Mouse (Mus musculus) Muller cell, postnatal 12 days (primary cell): Measurements from ENCODE around the gene Dnah9.

Experiments used
- DNase-seq: peaks from one replicate; pipeline ENCODE4 v3.0.0-alpha.2; 2015; ENCODE audit errors: inconsistent ontology term

Gene Dnah9

DNA sequence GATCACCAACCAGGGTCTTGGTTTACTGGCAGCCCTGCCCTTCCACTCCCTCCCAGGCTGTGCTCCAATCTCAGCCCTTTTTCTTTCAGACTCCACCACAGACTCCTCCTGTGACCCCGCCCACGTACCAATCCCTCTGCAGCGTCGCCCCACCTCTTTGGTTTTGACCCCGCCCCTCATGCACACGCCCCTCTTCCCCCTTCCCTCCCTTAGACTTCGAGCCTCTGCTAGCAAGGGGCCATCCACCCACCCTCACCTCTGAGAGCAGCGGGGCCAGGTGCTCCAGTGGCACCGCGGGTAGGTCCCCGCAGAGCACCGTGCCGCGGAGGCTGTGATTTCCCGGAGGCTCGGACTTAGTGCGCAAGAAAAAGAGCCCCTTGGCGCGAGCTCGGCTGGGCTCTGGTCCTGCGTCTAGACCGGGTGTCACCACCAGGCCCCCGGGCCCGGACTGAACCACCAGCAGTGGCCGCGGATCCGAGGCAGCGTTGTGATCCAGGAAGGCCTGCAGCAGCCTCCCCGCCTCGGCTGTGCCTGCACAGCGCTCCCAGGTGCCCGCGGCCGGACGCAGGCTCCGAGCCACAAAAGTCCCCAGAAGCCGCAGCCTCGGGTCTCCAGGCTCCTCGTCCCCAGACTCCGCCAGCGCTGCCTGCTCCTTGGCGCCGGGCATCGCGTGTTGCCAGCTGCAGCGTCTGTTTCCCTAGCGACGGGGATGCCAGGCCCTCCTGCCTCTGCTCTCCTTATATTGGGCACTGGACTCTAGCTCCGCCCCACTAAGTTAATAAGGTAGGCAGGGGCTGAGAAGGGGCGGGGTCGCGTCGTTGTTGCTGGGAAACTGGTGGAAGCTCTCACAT lies at the start of gene Dnah9:
Gene Dnah9, minus strand, starts transcription at position 751 of the 851 bp plus-strand sequence.
- DNase-seq: peak; percentile 93

DNA sequence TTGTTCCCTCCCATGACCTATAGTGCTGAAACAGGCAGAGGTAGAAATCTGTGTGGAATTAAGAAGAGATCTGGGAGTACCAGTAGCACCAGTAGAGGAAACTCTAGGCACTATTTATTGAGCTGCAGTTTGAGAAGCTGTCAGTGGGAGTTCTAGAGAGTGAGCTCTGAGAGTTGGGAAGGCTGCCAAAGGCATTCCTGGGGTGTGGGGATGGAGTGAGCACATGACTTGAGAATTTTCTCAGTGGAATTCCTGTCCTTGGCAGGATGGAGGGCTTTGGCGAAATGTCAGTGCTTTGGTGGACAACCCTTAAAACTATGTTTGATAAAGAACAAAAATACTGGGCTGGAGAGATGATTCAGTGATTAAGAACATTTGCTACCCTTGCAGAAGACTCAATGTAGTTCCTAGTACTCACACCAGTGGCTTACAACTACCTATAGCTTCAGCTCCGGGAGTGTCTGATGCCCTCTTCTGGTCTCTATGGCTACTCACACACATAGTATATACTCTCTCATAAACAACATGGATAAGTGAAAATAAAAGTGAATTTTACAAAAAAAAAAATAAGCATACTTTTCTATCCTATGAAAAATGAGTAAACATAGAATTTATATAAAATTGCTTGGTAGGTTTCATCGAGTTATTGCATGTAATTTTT lies 20.4 kb upstream of the Dnah9 start:
- peak; percentile 93 for DNase-seq

DNA sequence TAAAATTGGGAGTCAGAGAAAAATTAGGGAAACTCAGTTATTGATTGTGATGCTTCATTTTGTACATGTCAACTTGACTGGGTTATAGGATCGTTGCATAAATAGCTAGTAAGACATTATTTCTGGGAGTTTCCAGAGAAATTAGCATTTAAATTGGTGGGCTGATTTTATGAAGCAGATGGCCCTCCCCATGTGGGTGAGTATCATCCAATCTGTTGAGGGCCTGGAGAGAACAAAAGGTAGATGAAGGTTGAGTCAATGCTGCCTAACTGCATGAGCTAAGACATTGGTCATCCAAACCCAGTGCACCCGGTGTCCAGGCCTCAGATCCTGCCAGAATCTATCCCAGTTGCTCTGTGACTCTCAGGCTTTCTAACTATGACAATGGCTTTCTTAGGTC lies 19.8 kb upstream of the Dnah9 start:
- DNase-seq: no peak

DNA sequence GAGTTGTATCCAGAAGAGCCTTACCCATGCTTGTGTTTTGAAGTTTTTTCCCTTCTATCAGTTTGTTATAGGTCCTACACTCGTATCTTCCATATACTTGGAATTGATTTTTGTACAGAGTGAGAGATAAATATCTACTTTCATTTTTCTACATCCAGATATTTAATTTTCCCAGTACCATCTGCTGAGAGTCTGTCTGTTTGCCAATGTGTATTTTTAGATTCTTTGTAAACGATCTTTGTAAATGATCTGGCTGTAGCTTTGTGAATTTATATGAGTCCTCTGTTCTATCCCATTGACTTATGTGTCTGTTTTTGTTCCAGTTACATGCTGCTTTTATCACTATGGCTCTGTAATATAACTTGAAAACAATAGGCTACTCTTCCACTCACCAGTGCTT lies 9.4 kb upstream of the Dnah9 start:
- no peak for DNase-seq

DNA sequence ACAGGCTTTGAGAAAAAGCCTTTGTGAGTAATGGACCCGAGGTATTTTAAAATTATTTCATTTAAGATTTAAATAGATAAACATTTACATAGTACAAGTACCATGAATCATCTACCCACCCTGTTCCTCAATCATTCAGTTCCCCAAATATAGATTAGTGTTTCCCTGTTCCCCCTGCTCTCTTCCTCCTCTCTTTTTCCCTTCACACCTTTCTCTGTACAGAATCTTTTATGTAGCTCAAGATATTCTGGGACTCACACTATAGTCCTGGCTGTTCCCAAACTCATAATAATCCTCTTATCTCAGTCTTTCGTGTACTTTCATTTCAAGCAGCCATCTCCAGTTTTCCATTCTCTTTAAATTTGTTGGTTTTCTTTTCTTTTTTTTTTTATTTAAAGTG lies 4.3 kb downstream of the Dnah9 start:
- no peak for DNase-seq

DNA sequence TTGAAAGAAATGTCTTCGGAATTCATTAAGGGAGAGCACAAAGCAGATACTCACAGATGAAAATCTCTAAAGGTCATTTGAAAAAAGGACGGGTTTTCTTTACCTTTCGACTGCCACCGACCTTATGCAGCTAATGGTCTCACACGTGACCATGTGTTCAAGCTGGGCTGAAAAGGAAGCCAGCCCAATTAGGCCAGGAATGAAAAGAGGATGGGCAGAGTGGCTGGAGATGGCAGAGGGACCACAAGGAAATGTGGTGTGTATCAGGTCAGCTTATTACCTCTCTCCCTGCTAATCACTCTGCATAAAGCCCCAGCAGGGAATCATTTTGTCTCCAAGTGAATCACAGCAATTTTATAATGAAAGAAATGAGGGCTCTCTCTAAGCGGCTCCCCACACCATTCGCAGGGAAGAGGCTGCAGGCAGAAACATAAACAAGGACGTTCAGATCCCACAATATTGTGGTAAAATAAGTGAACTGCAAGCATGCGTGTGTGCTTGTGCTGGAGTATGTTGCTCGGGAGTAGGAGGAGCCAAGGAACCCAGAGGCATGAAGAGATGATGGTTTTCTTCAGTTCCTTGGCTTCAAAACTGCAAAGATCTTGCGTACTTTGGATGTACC lies 27.6 kb downstream of the Dnah9 start:
- peak; percentile 58 for DNase-seq

DNA sequence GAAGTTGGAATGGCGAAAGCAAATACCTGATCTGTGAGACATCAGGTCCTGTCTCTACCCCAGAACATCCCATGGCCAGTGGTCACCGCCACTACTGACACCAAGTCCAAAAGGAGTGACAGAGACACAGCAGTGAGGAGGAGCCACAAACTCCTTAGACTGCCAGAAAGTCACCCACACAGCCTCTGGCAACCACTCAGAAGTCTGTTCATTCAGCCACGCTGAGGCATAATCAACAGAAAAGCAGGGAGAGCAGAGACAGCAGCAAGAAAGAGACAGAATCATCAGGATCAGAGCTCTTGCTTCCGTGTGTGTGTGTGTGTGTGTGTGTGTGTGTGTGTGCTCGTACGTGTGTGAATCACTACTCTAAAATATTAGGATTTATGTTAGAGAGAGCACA lies 33.5 kb downstream of the Dnah9 start:
- DNase-seq: peak; percentile 6

DNA sequence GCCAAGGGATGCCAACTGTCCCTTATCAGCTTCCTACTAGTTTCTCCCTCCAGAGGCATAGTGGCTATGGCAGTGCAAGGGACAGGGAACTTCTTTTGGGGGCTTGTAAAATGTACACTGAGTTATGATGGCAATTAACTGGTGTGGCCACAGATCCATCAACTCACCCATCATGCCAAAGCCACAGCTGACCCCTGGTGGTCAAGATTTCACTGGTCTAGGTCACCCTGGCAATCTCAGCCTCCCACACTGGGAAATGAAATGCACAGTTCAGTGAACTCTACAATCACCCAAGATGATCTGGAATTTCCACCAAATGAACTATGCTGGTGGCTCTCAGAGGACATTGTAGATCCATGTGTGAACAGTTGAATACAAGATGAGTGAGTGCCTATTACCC lies 42.2 kb downstream of the Dnah9 start:
- peak; percentile 27 for DNase-seq

DNA sequence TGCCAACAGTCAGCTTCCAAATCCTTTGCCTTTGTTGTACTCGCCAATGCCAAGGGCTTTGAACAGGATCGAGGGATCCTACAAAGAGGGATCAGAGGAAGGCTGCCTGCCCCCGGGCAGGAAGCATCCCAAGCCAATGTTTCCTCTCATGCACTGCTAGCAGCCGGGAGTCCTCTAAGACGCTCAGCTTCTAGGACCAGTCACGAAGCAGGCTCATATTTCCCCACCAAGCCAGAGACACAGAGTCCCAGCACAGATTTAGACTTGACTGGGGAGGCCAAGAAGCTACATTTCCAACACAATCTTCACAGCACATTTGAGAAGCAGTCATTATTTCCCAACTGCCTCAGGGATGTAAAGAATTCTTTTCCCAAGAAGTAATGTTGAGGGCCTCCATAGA lies 43.9 kb downstream of the Dnah9 start:
- DNase-seq: no peak

DNA sequence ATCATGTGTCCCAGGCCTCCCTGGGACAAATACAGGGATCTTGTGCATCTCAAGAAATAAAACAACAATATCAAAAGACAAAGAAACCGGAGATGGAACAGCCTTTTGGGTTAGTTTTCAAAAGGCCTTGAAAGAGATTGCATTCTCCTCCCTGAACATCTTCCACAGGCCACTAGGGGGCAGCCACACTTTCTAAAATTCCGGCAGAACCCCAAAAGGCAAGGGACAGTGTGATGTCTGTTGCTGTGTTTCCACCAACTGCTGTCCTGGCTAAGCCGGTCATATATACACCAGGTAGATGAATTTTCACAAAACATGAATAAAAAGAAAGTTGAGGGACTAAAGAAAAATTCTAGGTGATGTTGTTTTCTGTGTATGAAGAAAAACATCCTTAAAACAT lies 46.3 kb downstream of the Dnah9 start:
- DNase-seq: peak; percentile 15

DNA sequence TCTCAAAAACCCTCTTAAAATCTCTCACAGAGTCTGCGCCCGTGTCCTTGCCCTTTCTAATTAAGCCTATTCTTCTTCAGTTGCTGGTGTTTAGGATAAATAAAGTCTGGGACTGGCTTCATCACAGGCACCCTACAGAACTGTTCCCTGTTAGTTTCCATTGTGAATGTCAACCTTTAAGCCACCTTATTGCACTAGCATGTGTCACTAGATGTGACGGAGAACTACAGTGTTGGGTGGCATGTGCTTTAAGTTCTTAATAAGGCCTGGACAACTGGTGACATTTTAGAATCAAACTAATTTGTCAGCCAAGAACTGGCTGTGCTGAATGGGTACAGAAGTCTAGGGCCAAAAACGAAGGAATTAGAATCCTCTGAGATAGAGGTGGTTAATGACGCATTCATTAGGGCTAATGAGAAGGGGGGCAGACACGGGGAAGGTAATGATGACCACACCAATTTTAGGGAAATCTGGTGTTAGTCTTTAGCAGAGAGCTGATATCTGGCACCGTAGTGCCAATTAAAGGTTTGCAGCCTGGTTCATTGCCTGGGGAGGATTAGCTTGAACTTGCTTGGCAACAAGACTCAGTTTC lies 84.6 kb downstream of the Dnah9 start:
- no peak for DNase-seq

DNA sequence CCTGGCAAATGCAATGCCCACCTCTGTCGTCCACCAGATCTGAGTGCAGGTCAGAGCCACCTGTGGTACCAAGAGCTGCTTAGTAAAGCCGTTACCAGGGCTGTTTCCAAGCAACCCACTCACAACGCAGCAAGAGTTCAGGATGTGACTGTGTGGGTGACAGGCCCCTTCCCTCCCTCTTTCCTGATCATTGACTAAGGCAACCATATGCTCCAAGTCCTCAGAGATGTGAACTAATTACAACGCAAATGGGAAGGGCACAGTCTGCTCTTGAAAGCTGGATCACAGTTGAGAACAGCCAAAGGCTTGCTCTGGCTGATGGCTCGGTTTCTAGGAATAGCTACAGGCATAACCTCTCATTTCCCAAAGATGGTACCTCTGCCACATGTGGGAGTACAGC lies 95.4 kb downstream of the Dnah9 start:
- no peak for DNase-seq

DNA sequence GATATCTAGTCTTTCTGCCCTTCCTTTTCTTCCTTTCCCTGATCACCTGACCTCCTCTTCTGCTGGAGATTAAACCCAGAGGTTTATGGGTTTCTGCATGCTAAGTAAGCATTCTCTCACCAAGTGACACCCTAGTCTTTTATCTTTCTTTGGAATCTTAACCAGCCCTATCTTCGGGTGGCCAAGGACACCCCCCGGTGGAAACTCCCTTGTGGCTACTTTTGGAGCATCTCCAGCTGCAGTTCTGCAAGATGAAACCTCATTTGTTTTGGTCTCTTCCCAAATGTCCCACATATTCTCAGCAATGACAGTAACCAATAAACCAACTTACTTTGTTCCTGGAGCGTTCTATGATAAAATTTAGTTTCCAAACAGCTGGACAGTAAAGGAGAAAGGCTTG lies 109.4 kb downstream of the Dnah9 start:
- DNase-seq: no peak

DNA sequence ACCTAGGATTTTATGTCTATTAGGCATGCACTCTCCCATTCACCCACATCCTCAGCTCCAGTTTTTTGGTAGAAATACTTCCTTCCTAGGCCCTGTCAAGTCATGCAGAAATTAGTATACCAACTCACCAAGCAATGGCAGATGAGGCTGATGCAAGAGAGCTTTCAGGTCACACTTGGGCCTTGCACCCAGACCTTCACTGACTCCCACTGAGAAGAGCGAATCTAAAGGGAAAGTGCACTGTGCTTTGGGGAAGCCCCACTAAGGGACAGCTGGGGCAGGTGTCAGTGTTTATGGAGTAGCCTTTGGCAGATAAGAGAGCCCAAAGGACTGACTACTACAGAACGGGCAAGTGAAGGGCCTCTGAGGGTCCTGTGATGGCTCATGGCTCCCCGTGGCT lies 117.1 kb downstream of the Dnah9 start:
- no peak for DNase-seq

DNA sequence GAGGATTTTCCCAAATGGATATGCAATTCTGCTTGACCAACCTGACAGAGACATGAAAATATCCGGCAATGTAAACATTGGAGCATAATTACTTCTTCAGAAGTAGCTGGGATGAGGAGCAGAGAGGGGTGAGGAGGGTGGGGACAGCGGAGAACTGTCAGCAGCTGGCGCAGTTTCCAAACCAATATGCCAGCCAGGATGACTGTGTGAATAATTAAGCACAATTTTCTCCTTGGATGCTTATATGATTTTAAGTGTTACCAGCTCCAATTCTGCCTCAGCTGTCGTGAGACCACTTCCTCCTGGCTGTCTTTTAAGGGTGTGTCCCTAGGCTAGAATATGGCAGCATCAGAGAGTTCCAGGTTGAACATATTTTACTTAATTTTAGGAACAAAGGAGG lies 119.2 kb downstream of the Dnah9 start:
- DNase-seq: no peak

DNA sequence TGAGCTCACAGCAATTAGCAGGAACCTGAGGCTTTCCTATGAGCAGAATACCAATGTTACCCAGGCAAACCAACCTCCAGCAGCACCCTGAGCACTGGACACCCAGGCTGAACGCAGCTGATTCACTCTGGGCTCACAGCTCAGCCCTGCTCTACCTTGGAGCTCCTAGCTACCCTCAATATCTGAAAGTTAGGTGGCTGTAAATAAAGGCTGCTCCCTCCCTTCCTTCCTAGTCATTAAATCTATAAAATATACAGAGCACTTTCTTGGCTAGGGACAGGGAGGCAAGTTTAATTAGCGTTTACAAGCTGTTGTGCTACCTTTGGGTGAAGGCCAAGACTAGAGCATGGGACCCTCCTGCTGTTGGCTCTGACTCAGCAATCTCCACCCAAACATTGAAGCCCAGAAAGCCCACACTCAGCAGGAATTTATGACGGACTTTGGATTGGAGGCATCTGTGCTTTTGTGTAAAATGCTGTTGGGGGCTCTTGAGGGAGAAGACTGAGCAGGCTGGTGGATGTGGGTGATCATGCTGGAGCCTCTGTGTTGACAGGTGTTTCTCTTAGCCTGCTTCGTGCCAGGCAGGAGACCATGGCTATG lies 121.7 kb downstream of the Dnah9 start:
- peak; percentile 36 for DNase-seq

DNA sequence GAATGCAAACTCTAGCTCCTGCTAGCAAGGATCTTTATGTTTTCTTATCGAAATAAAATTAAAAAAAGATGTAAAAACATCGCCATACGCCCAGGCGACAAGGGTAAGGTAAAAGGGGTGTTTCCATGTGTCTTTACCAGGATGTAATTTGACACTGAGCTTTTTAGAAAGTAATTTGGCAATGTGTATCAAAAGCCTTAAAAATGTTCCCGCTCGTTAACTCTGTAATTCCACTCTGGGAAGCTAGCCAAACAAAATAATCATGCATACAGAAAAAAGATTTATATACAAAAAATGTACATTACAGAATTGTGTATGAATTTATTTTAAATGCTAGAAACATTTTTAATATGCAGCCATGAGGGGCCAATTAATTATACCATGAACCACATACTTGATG lies 124.7 kb downstream of the Dnah9 start:
- no peak for DNase-seq

DNA sequence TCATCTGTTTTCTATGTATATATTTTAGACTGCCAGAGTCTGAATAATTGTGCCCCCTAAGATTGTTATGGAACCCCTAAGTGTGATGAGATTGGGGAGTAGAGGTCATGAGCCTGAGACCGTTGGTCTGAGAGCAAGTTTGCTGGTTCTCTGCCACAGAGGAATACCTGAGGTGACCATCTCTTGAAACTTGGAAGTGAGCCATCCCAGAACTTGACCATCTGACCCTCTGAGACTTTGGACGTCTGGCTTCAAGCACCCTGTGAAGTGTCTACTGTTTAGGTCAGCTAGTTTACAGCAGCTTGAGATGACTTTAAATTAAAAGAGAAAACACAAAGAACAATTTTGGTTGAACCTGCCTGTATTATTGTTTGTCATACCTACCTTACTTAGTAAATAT lies 125.8 kb downstream of the Dnah9 start:
- no peak for DNase-seq

DNA sequence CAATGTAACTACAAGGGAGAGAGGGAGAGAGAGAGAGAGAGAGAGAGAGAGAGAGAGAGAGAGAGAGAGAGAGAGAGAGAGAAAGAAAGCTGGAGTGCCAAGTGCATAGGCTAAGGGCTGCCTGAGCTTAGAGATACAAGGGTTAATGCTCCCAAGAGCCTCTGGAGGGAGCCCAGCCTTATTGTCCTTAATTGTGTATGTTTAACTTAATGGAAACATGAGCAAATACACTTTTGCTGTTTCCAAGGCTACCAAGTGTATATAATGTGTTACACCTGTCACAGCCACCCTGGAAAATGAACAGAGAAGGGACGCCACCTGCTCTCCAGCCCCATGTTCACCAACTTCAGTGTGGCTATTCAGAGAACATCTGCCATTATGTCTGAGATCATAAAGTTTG lies 142.6 kb downstream of the Dnah9 start:
- DNase-seq: no peak

DNA sequence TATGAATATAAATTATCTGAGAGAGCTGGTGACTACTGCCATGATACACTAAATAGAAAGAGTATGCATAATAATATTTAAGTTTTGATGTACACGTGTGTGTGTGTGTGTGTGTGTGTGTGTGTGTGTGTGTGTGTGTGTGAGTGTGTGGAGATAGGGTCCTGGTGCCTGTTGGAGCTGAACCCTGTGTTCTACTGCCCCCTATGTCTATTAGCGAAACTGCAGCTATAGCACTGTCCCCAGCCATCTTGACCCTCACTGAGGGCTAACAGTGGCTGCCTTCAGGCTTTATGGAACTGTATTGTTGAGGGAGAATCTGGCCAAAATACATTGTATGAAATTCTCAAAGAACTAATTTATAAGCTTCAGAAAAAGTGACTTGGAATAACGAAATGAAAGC lies 192.5 kb downstream of the Dnah9 start:
- no peak for DNase-seq

DNA sequence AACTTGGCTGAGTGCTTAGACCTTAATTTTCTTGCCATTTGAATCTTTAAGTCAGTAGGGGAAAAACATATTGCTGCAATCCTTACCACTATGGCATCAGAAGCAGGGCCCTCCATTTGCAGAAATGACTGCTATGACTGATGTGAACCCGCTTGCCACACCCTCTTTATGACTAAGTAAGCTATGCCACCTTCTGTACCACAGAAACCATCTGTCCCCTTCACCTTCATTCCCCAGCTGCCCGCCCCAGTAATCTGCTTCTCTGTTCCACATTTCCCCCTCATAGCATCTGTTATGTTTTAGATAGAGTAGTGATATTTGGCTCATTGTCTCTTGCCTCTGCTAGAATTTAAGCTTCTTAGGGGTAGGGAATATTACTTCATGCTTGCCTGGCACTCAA lies 237.6 kb downstream of the Dnah9 start:
- DNase-seq: no peak

DNA sequence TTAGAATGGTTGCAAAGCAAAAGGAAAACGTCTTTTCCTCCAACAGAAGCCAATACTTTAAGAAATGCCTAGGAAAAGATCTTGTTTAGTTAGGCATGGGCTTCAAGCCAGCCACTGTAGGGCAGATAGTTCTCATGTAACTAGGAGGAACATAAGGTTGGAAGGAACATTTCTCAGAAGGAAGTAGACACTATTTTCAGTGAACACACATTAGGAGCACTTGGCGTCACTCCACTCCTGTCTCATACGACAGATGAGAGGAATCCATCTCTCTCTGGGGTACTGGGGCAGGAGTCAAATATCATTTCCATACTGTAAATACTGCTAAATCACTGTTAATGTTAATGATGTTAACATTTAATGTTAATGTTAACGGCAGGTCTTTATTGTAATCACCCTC lies 238.0 kb downstream of the Dnah9 start:
- DNase-seq: no peak
